Mouse (Mus musculus) forebrain, embryonic 14.5 days (tissue): ENCODE measurements around the gene Gm44965. TPM values are rescaled to one million over a fixed set of nuclear protein-coding genes. Genes with fewer than 3 reads are reported as not detected.

Source experiments
- ATAC-seq: fragments of 200-750 bp; cut with Nextera tagmentation; 2 replicates; pipeline ENCODE4 v1.8.0; 2017; ENCODE audit warnings: mild to moderate bottlenecking, moderate library complexity
- DNase-seq: peaks from one replicate; pipeline ENCODE4 v3.0.0-alpha.2; 2015; ENCODE audit warnings: low spot score
- H3K27ac ChIP-seq: fragments of 300-500 bp; sonication (generic); 2 replicates; pipeline ENCODE4 v1.5.1; 2014; ENCODE audit warnings: low read depth, mild to moderate bottlenecking, control low read depth, low read length, moderate library complexity
- H3K27me3 ChIP-seq: fragments of 300-500 bp; sonication (generic); replicated peaks from 2 replicates; pipeline ENCODE4 v1.6.1; 2014; ENCODE audit warnings: low read length, control low read depth, mixed read lengths; ENCODE audit not compliant: control insufficient read depth, insufficient read depth
- H3K36me3 ChIP-seq: fragments of 300-500 bp; sonication (generic); 2 replicates; pipeline ENCODE4 v1.6.1; 2014; ENCODE audit warnings: low read length, control low read depth; ENCODE audit not compliant: control insufficient read depth, insufficient read depth
- H3K4me1 ChIP-seq: fragments of 300-500 bp; sonication (generic); 2 replicates; pipeline ENCODE4 v1.6.1; 2014; ENCODE audit warnings: antibody characterized with exemption, low read length, control low read depth; ENCODE audit not compliant: control insufficient read depth, insufficient read depth
- H3K4me2 ChIP-seq: fragments of 300-500 bp; sonication (generic); 2 replicates; pipeline ENCODE4 v1.6.1; 2014; ENCODE audit warnings: mild to moderate bottlenecking, control low read depth, low read length
- H3K4me3 ChIP-seq: fragments of 300-500 bp; sonication (generic); 2 replicates; pipeline ENCODE4 v1.5.1; 2014; ENCODE audit warnings: low read depth, low read length, control low read depth
- H3K9ac ChIP-seq: fragments of 300-500 bp; sonication (generic); 2 replicates; pipeline ENCODE4 v1.6.1; 2014; ENCODE audit warnings: mild to moderate bottlenecking, low read length, control low read depth, moderate library complexity
- H3K9me3 ChIP-seq: fragments of 300-500 bp; sonication (generic); replicated peaks from 2 replicates; pipeline ENCODE4 v1.6.1; 2016; ENCODE audit warnings: low read length, control low read depth, mixed read lengths; ENCODE audit not compliant: control insufficient read depth
- WGBS: fragments of 180-500 bp; shearing (Covaris S2); extraction: QIAGEN DNeasy Blood & Tissue Kit; methylation state at CpG from one replicate; pipeline ENCODE4 v1.1.7; 2014; 5-methylcytosine and 5-hydroxymethylcytosine counted together
- polyA plus RNA-seq: library from polyadenylated mRNA; unstranded; fragments of >200 nt; fragmentation: Nextera tagmentation; extraction: Ambion mirVana; gene quantifications from 2 replicates; pipeline ENCODE4 v1.2.1, GENCODE M21; 2014

Gm44965 gene
- polyA plus RNA-seq, 1 experiment from 2014 or later = not detected

GRCm38 (mm10) chr6:48627511-48627924 is 33.8 kb downstream of the Gm44965 start:
- 7% methylated on average over 7 of the region's 7 CpGs for WGBS
- no peaks in the 10 kb centered on the region for H3K9me3 ChIP-seq
- DNase-seq (no peak), ATAC-seq (no peak)
- H3K4me2 ChIP-seq = peak overlapping the region; percentile 73
- peak overlapping the region; percentile 55 for H3K9ac ChIP-seq
- H3K36me3 ChIP-seq = no peaks in the 10 kb centered on the region
- peak overlapping the region; percentile 44 for H3K4me3 ChIP-seq
- peaks cover 5% of the 10 kb centered on the region; the same call in 1 of the 2 replicates for H3K4me1 ChIP-seq
- H3K27ac ChIP-seq = no peak overlapping the region
- peaks cover 17% of the 10 kb centered on the region for H3K27me3 ChIP-seq

GRCm38 (mm10) chr6:48628377-48628776 is 34.6 kb downstream of the Gm44965 start:
- DNase-seq = no peak
- Histone ChIP-seq H3K9me3 (no peaks in the 10 kb centered on the region), H3K27me3 (peaks cover 17% of the 10 kb centered on the region), H3K36me3 (no peaks in the 10 kb centered on the region), H3K27ac (no peak overlapping the region), H3K4me2 (no peak overlapping the region), H3K9ac (no peak overlapping the region), H3K4me1 (peaks cover 5% of the 10 kb centered on the region; the same call in 1 of the 2 replicates), H3K4me3 (0 out of 2 replicates have a peak overlapping the region, but pooled peaks have one; percentile 36)
- whole genome bisulfite sequencing = 88% methylated on average over 3 of the region's 3 CpGs
- no peak for ATAC-seq

GRCm38 (mm10) chr6:48628808-48629660 is 35.3 kb downstream of the Gm44965 start:
- H3K9ac ChIP-seq = peak overlapping the region; percentile 66
- H3K4me3 ChIP-seq = peak overlapping the region; percentile 36
- peaks cover 5% of the 10 kb centered on the region; the same call in 1 of the 2 replicates for H3K4me1 ChIP-seq
- peak overlapping the region; percentile 33; the same call in 1 of the 2 replicates for H3K27ac ChIP-seq
- no peaks in the 10 kb centered on the region for H3K36me3 ChIP-seq
- 6% methylated on average over 54 of the region's 54 CpGs for whole genome bisulfite sequencing
- peak; percentile 64 for ATAC-seq
- peaks cover 17% of the 10 kb centered on the region for H3K27me3 ChIP-seq
- DNase-seq = peak; percentile 53
- H3K9me3 ChIP-seq = no peaks in the 10 kb centered on the region
- H3K4me2 ChIP-seq = peak overlapping the region; percentile 69

- Histone ChIP-seq H3K9ac (peak overlapping the region; percentile 66), H3K4me1 (peaks cover 5% of the 10 kb centered on the region; the same call in 1 of the 2 replicates), H3K4me2 (peak overlapping the region; percentile 69), H3K36me3 (no peaks in the 10 kb centered on the region), H3K4me3 (peak overlapping the region; percentile 36), H3K9me3 (no peaks in the 10 kb centered on the region), H3K27ac (no peak overlapping the region), H3K27me3 (peaks cover 17% of the 10 kb centered on the region)
- 19% methylated on average over 13 of the region's 13 CpGs for WGBS
- peak; percentile 30 for ATAC-seq
- no peak for DNase-seq
Measured at GRCm38 (mm10) chr6:48629661-48630034, 35.9 kb downstream of the Gm44965 start.

GRCm38 (mm10) chr6:48630831-48631230 is 37.1 kb downstream of the Gm44965 start:
- WGBS = 86% methylated on average over 8 of the region's 8 CpGs
- H3K9ac ChIP-seq = no peak overlapping the region

GRCm38 (mm10) chr6:48635105-48635504 is 41.4 kb downstream of the Gm44965 start:
- WGBS = 88% methylated on average over 2 of the region's 2 CpGs
- H3K9ac ChIP-seq = no peak overlapping the region

More at GRCm38 (mm10) chr6:48630831-48631230, 37.1 kb downstream of the Gm44965 start:
- no peak for DNase-seq
- Histone ChIP-seq H3K36me3 (no peaks in the 10 kb centered on the region), H3K27me3 (peaks cover 17% of the 10 kb centered on the region), H3K4me1 (peaks cover 5% of the 10 kb centered on the region; the same call in 1 of the 2 replicates), H3K4me3 (no peak overlapping the region), H3K27ac (no peak overlapping the region), H3K9me3 (no peaks in the 10 kb centered on the region), H3K4me2 (no peak overlapping the region)
- ATAC-seq = no peak

GRCm38 (mm10) chr6:48636515-48636914 is 42.8 kb downstream of the Gm44965 start:
- Histone ChIP-seq H3K9me3 (no peaks in the 10 kb centered on the region), H3K27me3 (no peaks in the 10 kb centered on the region), H3K36me3 (no peaks in the 10 kb centered on the region), H3K4me2 (no peak overlapping the region), H3K4me3 (no peak overlapping the region), H3K9ac (no peak overlapping the region), H3K4me1 (no peaks in the 10 kb centered on the region), H3K27ac (no peak overlapping the region)
- 52% methylated on average over 6 of the region's 6 CpGs for WGBS
- no peak for ATAC-seq
- DNase-seq = no peak

More at GRCm38 (mm10) chr6:48635105-48635504, 41.4 kb downstream of the Gm44965 start:
- Histone ChIP-seq H3K4me3 (no peak overlapping the region), H3K27ac (no peak overlapping the region), H3K4me2 (no peak overlapping the region), H3K9me3 (no peaks in the 10 kb centered on the region), H3K27me3 (no peaks in the 10 kb centered on the region), H3K36me3 (no peaks in the 10 kb centered on the region), H3K4me1 (no peaks in the 10 kb centered on the region)
- no peak for DNase-seq
- no peak for ATAC-seq

- ATAC-seq (no peak), DNase-seq (no peak)
- Histone ChIP-seq H3K9me3 (no peaks in the 10 kb centered on the region), H3K4me1 (no peaks in the 10 kb centered on the region), H3K27ac (no peak overlapping the region), H3K9ac (no peak overlapping the region), H3K36me3 (no peaks in the 10 kb centered on the region), H3K4me3 (no peak overlapping the region), H3K4me2 (no peak overlapping the region), H3K27me3 (no peaks in the 10 kb centered on the region)
- WGBS = 70% methylated on average over 6 of the region's 6 CpGs
Measured at GRCm38 (mm10) chr6:48637811-48638500, 44.2 kb downstream of the Gm44965 start.
